Mouse (Mus musculus): ENCODE results near the gene Tac2.

Gene Tac2

DNA sequence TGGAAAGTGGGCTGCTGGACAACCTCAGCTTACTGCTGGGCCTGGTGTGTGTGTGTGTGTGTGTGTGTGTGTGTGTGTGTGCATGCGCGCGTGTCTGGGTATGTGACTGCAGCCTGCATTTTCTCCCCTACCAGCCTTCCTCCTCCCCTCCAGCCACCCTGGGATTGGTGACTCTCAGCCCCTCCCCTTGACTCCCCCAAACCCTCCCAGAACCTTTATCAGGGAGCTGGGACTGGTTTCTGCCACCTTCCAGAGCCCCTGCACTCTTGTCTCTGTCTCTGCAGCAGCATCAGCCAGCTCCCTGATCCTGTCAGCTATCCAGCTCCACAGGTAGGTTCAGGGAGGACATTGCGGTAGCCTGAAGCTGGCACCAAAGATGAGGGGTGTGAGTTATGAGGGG, 858 bp downstream of the Tac2 start:
- DNase-seq (ENCODE audit: low spot score) = no peak

DNA sequence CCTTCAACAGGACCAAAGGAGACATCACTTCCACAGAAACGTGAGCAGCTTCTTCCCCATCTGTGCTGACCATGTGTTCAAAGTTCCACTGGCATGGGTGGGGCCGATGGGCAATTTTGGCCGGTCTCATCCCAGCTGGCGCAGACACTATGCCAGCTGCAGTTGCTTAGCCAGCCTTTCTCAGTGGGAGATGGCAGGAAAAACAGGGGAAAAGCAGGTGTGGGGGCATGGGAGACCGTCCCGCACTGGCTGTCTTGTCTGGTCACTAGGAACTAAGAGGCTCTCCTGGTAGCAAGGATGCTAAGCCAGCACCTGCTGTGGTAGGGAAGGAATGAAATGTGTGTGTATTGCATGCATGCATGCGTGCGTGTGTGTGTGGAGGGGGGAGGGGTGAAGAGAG, 4.2 kb downstream of the Tac2 start:
- no peak for DNase-seq (ENCODE audit: low spot score)

DNA sequence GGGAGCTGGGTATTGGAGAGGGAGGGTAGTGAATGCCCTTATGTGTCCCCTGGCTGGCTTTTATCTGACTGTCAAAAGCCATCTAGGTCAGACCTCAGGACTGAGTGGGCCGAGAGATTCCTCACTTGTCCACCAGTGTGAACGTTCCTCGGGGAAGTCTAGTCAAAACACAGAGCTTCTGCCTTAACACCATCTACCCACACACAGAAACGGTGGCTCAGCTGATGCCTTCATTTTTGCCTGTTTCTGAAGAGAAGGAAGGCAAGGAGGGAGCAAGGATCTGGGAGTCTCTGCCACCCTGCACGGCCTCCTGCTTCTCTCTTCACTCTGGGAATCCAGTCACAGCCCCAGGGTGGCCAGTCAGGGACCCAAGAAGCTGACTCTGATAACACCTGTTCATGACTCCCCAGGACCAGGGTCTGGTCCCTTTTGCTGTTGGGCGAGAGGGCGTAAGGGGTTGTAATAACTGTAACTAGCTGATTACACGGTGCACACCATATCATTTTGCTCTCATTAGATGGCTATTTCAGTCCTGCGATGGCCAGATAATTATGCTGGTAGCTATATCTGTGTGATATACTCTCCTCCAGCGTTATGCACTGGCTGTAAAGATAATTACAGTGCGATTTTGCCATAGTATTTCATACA, 6.1 kb downstream of the Tac2 start:
- no peak for DNase-seq (ENCODE audit: low spot score)

DNA sequence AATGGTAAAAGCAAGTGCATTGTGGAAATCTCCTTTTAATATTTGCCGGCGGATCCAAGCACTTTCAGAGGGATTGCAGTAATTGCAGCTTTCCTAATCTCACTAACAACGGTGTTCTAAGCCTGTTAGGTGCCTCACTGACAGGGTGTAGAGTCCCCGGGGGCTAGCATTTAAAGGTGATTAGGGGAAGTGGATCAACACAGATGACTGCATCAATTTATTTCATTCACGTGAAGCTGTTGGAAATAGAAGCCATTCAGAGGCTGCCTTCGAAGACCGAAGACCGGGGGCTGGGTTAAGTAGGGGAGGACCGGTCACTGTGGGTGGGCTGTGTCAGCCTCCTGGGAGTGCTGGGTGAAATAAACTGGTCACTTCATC, 6.6 kb downstream of the Tac2 start:
- no peak for DNase-seq (ENCODE audit: low spot score)

DNA sequence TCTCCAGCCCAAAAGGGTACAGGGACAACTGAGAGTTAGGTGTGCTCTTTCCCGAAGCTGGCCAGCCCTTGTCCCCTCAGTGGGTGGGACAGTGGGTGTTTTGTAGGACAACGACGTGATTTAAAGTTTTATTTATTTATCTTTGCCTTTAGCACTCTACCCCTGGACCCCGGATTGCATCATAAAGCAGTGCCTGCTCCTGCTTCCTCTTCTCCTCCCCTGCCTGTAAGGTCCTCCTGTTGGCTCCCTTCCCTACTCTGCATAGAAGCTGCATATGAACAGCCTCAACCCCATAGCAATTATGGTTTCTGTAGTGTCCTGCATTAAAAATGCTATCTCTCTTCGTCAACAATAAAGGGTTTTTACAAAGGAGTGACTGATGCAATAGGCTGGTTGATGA, 7.1 kb downstream of the Tac2 start:
- no peak for DNase-seq (ENCODE audit: low spot score)

DNA sequence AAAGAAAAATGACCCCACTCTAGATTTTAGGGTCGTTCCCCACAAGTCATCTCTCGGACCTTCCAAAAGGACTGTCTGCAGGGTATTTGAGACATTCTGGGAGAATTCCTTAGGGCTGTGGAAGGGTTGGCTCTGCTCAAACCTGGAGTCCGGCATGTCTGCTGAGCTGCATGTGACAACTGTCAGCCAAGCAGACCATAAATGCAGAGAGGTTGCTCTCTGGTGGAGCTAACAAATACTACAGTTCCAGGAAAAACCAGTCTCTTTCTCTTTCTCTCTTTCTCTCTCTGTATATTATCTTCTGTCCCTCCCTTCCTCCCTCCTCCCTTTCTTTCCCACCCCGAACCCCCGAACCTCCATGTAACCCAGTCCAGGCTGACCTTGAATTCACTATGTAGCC, 10.2 kb downstream of the Tac2 start:
- DNase-seq (ENCODE audit: low spot score) = no peak

DNA sequence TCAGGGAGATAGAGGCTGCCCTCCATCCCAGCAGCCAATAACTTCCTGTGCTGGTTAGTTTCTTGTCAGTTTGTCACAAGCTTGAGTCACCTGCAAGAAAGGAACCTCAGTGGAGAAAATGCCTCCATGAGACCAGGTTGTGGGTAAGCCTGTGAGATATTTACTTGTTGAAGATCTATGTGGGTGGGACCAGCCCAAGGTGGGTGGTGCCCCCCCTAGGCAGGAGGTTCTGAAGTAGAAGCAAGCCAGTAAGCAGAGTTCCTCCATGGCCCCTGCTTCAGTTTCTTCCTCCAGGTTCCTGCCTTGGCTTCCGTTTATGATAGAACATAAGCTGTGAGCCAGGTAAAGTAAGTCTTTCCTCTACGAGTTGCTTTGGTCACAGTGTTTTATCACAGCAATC, 12.0 kb downstream of the Tac2 start:
- DNase-seq (ENCODE audit: low spot score) = no peak

DNA sequence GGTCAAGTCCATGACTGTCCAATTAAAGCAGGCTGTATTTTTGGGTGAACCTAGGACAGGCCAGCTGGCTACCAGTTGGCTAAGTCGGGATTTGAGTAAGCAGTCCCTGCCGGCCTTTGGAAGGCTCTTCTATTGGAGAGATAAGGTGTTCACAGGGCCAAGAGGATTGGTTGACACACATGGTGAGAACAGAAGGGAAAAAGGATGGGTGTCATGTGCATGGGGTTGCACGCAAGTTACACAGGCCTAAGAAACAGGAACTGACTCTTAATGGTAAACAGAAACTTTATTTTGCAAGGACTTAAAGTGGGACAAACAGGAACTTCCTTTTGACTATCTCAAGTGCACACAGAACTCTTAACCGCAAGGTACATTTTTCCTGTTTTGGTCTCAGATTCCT, 12.6 kb downstream of the Tac2 start:
- DNase-seq (ENCODE audit: low spot score) = no peak

DNA sequence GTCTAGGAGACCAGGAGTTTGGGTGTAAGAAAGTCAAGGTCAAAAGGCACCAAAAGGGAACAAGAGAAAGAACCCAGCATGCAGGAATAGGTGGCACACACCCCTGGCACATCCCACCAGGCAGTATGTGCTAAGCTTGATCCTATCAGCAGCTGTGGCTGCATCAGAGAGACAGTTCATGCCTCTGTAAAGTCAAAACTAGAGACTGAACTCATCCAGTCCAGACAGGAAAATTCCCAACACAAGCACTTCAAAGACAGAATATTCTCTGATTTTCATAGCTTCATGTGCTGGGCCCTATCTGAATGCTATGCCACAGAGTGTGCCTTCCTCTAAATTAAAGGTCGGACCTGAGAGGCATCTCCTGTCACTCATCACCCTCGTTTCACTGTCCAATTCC, 13.3 kb downstream of the Tac2 start:
- DNase-seq (ENCODE audit: low spot score) = no peak

DNA sequence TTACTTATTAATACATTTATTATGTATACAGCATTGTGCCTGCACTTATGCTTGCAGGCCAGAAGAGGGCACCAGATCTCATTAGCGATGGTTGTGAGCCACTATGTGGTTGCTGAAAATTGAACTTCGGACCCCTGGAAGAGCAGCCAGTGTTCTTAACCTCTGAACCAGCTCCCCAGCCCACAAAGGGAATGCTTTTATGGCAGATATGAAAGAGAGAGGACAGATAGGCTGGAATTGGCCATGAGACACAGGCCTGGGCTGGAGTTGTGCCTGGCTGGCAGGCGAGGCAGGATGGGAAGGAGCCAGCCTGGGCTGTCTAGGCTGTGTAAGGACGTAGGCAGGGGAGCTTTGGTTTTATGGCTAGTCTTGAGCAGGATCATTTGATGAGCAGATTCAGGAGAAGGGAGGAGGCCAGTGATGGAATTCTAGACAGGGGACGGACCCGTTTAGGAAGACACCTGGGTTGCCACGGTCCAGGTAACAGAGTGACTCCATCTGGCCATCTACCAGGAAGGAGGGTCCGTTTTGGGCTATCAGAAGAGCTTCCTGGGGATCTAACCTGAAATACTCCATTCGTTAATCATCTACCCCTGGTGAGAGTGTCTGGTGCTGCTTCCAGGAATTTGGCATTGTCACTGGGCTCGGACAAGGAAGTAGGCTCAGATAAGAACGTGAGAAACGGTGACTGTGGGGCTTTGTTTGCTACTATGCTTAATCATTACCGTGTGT, 14.0 kb downstream of the Tac2 start:
- peak; percentile 46 for DNase-seq (ENCODE audit: low spot score)

DNA sequence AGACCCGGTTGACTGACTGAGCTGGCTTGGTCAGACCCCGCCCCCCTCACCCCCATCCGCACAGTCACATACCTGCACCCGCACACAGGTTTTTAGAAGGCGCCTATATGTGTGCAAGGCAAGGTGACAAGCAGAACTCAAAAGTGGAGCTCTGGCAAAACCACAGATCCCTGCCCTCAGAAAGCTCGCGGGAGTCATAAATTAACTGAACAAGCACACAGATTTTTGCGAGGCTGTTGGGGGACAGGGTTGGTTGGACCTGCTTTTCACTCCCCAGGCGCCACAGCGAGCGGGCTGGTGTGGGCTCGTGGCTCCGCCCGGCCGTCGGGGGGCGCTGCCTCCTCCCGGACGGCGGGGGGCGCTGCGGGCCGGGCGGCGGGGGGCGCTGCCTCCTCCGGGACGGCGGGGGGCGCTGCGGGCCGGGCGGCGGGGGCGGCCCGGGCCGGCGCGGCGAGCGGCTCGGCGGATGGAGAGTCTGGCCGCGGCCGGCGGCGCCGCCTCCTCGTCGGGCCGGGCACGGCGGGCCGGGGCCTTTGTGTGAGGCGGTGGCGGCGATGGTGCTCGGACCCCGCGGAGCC, 14.9 kb downstream of the Tac2 start, which contains the start of gene Zbtb39:
Zbtb39 (plus strand) TSS at position 456 of the 578 bp plus-strand sequence.
- DNase-seq (ENCODE audit: low spot score) = peak; percentile 82

DNA sequence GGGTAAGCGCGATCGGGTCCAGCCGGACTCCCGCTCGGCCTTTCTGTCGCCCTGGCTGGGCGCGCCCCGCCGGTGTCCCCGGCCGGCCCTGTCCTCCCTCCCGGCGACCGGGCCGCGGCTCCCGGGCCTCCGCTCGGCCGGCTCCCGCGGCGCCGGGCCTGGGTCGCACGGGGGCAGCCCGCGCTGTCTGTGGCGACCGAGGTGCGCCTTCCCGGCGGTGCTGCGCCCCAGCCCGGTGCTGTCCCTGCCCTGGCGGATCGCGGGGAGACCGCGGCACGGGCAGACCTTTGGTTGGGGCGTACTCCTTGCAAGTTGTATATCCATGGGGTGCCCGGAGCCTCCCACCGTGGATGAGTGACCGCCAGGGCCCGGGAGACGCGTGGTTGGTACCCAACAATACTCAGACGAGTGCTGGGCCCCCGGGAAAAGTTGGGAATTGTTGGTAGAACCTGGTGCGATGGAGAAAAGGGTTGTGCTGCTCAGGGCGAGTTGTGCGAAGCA, 15.4 kb downstream of the Tac2 start:
- no peak for DNase-seq (ENCODE audit: low spot score)

DNA sequence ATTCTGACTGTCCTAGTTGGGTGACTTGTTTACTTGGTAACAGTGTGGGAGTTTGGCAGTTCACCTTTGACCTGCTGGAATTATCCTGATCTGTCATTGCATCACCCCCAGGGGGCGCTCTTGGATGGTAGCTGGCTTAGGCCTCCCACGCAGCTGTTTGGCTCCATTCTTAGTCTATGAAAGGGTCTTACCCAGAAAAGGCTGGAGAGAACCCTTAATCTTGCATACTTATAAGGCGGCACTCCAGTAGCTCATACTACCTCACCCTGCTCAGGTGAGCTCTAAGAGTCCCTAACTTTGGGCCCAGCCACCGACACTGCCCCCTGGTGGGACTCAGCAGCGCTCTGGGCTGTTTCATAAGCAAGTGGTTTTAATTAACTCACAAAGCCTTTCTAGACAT, 20.4 kb downstream of the Tac2 start:
- peak; percentile 33 for DNase-seq (ENCODE audit: low spot score)

DNA sequence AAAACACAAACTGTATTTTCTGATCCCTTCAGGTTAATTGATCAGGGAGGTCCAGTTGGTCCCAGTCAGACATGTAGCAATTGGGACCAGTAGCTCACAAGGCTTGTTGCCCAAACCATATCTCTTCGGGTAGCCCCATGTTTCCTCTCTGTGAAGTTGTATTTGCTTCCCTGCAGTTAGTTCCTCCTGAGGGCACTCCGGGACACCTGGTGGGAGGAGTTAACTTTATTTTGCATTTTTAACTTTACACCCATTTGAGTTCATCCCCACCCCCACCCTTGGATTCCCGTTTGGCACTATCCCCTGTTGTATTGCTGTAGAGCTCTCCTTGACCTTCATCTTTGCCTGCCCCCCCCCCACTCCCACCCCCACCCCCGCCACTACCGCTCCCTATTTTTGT, 21.6 kb downstream of the Tac2 start:
- DNase-seq (ENCODE audit: low spot score) = no peak

DNA sequence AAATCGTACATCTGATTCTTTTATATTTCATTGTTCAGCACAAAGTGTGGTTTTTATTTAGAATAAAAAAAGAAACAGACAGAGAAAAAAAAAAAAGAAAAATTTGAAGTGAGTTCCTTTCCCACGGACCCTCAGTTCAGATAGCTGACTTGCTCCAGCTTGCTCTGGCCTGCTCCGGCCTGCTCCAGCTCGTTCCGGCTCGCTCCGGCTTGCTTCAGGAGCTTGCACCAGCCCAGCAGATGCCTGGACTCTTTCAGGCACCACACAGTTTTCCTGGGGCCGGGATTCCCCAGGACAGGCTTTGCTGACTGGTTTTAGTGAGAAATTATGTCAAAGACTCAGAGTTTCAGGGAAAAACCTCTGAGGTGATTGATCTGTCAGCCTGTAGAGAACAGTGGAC, 23.0 kb downstream of the Tac2 start:
- no peak for DNase-seq (ENCODE audit: low spot score)

DNA sequence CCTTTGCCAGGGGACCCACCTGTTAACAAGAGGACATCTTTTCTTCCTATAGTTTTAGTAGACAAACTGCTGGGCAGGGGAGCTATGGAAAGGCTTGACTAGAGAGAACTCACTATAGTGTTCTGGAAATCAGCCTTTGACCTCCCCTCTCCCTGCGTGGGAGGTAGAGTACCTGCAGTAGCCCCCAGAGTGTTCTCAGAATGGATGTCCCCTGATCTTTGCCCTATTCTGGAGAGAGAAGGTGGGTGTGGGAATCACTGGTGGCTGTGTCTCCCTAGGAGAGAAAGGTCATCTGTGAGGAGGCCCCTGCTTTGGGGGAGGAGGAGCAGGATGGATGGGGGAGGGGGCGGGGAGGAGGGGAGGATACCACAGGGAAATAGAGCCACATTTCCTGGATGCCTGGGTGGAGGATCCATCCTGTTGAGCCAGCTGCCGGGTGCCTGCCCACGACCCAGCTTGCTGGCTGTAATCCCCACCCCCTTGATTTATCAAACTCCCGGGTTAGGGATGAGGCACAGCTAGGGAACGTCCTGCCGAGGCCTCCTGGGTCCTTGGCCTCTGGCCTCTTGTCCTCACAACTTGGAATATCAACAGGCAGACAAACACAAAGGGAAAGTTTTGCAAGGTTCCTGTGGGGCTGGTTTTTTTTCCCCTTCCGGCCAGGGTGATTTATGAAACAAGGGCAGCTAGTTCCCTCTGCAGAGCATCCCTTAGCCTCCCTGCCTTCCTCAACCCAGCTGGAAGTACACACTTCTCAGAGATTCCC, 24.8 kb downstream of the Tac2 start:
- no peak for DNase-seq (ENCODE audit: low spot score)

DNA sequence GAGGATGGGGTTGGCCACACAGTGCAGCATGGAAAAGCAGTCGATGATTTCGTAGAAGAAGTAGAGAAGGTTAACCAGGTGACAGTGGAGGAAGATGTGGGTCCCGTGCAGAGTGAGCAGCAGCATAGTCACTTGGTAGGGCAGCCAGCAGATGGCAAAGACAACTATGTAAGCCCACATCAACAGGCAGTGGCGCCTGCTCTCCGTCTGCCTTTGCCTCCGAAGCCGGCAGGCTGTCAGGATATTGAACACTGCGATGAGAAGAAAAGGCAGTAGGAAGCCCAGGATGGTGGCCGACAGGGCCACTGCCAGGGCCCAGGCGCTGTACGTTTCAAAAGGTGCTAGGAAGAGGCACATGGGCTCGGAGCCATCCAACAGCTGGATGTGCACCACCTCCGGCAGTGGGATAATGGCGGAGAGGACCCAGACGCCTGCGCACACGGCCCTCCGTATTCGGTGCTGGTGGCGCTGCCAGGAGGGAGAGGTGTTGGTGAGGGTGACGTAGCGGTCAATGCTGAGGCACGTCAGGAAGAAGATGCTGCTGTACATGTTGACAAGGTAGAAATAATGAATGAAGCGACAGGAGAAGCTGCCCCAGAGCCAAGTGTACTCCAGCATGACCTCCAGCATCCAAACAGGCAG, 26.0 kb downstream of the Tac2 start:
- DNase-seq (ENCODE audit: low spot score) = no peak

DNA sequence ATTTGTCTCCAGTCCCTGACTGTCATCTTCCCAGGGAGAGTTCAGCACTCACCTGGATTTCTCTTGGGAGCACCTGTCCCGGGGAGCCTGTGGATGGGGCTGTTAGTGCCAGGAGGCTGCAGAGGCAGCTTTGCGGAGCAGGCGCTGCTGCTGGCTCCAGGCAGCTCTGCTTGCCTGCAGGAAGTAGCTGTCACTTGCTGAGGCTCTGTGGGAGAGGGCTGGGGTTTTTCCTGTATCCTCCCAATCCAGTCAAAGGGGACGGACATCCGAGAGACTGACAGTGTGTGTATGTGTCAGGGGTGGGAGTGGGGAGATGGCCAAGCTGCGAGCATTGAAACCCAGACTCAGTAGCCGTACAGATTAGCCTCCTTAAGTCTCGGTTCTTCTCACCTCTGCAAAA, 27.3 kb downstream of the Tac2 start, which contains the start of gene Gpr182:
Gpr182 (minus strand) TSS at position 185 of the 400 bp plus-strand sequence.
- DNase-seq (ENCODE audit: low spot score) = no peak

DNA sequence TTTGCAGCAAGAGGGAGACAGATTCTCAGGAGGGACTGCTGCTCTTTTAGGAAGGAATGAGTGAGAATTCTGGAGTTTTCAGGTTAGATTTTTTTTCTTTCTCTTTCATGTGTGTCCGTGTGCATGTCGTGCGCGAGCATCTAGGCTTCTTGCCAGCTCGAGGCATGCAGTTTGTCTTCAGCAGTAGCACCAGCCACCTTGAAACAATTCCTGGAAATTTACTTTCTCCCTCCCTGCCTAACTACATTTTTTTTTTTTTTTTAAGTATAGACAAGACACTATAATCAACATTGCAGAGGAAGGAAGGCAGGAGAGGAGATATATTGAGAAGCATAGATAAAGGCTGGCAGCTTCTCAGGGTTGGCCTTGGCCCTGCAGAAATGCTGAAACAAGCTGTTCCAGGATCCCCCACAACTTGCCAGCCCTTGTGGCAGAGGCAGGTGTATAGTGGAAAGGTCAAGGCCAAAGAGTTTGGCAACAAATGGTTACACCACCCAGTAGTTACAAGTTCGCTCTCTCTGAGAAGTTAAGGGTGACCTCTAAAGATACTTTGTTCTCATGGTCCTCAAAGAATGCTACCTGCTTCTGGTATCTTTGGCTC, 30.4 kb downstream of the Tac2 start:
- no peak for DNase-seq (ENCODE audit: low spot score)

DNA sequence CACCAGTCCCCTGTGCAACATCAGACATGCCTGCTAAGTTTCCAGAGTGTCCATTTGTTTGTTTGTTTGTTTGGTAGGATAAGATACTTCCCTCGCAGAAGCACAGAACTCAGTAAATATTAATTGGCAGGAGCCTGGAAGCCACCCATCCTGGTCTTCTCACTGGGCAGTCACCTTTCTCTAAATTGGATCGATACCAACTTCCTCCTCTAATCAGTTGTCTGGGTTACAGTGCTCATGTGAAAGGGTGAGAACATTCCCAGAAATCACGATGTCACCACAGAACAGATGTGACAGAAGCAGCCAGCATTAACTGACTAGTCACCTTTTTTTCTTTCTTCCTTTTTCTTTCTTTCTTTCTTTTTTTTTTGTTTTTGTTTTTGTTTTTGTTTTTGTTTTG, 31.0 kb downstream of the Tac2 start:
- no peak for DNase-seq (ENCODE audit: low spot score)

DNA sequence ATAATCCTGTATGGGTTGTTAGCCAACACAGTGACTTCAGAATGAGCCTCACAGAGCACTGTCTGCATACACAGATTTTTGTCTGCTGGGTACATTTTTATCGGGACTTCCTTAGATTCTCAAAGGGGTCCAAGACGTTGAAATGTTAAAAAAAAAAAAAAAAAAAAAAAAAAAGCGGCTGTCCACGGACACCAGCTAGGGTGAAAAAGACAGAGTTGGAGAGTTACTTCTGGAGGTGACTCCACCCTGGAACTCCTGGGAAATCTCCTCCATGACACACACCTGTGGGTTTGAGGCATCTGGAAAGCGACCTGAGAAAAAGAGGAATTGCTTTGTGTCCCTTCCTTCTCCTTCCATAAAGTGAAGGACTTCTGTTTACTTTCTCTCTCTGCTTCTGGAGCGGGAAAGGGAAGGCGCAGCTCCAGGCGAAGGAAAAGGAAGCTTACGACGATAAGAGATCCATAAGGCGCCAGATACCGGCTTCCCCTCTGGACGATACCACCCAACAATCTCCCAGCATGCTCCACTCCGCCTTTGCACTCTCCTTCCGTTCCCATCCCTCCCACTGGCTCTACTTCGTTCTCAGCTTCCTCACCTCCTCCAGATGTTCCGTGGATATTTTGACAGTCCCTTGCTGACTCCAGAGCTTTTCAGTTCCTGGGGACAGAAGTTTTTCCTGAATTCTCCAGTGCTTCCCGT, 31.6 kb downstream of the Tac2 start:
- DNase-seq (ENCODE audit: low spot score) = peak; percentile 1

Measured in urinary bladder, postnatal 14 days (tissue).